Mouse (Mus musculus): Measurements from ENCODE around the gene Fam19a2. TPM values are rescaled to one million over a fixed set of nuclear protein-coding genes. Genes with fewer than 3 reads are reported as not detected.

The Fam19a2 gene
- polyA plus RNA-seq (2014; fragmentation: Nextera tagmentation; extraction: Ambion mirVana) = 5.3 and 5.4 TPM in 2 replicates

DNA sequence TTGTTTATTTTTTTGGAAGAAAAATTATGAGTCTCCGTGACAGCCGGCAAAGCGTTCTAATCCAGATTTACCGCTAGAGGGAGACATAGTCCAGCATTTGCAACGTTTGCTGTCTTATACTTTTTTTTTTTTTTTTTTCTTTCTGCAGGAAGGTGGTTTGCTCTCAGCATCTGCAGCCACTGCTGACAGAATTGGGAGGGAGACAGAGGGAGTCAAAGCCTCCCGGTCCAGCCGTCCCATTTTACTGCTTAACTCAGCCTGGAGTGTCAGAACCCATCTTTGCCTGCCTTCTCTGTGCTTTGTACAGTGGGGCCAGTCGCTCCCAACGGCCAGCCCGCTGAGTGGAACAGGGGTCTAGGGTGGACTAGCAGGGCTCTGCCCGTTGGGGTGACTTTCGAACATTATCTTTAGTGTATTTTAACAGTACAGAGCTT lies at the start of gene Fam19a2:
Gene Fam19a2 (plus strand): TSS at position 121 of the 434 bp plus-strand sequence.
- peak; percentile 38 for ATAC-seq (ENCODE audit: low FRiP score, low TSS enrichment)
- no peak within 1 kb of the TSS for H3K27ac ChIP-seq (ENCODE audit: low read depth, low read length)

DNA sequence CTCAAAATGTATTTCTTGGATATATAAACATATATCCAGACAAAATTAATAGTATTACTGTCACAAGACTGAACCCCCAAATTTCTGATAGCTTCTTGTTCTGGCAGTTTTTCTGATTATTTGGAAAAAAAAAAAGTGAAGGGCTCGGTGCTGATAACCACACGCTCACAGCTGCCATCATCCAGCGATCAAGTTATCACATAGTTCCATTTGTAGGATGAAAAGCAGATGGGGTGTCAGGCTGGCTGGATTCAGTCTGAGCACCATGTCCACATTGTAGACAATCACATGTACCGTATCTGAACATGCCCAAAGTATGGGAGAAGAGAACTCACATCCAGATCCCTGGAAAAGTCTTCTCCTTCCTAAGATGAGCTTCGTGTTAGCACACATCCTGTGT lies 41.0 kb upstream of the Fam19a2 start:
- no peak overlapping the region for H3K4me3 ChIP-seq (ENCODE audit: low read length)
- H3K9me3 ChIP-seq (ENCODE audit: control insufficient read depth, low read length) = no peaks in the 10 kb centered on the region
- no peaks in the 10 kb centered on the region for H3K4me1 ChIP-seq (ENCODE audit: control insufficient read depth, insufficient read depth, low read length)
- 91% methylated on average over 5 of the region's 5 CpGs for WGBS
- ATAC-seq (ENCODE audit: low FRiP score, low TSS enrichment) = no peak
- H3K36me3 ChIP-seq (ENCODE audit: control insufficient read depth, insufficient read depth, low read length) = no peaks in the 10 kb centered on the region
- no peaks in the 10 kb centered on the region for H3K27me3 ChIP-seq (ENCODE audit: control insufficient read depth, insufficient read depth, low read length)
- no peak overlapping the region for H3K27ac ChIP-seq (ENCODE audit: low read depth, low read length)
- H3K9ac ChIP-seq (ENCODE audit: low read depth, low read length) = no peak overlapping the region
- no peak overlapping the region for H3K4me2 ChIP-seq (replicated peaks; ENCODE audit: low read depth, low read length)

More for the DNA sequence above, at the start of gene Fam19a2:
- no peaks in the 10 kb centered on the region for H3K9me3 ChIP-seq (ENCODE audit: control insufficient read depth, low read length)
- H3K9ac ChIP-seq (ENCODE audit: low read depth, low read length) = peak within 1 kb of the TSS; percentile 58; the same call in 1 of the 2 replicates
- H3K4me1 ChIP-seq (ENCODE audit: control insufficient read depth, insufficient read depth, low read length) = no peaks in the 10 kb centered on the region
- no peaks in the 10 kb centered on the region for H3K36me3 ChIP-seq (ENCODE audit: control insufficient read depth, insufficient read depth, low read length)
- peak within 1 kb of the TSS; percentile 61 for H3K4me3 ChIP-seq (ENCODE audit: low read length)
- peak within 1 kb of the TSS; percentile 95 for H3K4me2 ChIP-seq (replicated peaks; ENCODE audit: low read depth, low read length)
- WGBS = under 1% methylated on average over 12 of the region's 12 CpGs
- no peaks in the 10 kb centered on the region for H3K27me3 ChIP-seq (ENCODE audit: control insufficient read depth, insufficient read depth, low read length)

DNA sequence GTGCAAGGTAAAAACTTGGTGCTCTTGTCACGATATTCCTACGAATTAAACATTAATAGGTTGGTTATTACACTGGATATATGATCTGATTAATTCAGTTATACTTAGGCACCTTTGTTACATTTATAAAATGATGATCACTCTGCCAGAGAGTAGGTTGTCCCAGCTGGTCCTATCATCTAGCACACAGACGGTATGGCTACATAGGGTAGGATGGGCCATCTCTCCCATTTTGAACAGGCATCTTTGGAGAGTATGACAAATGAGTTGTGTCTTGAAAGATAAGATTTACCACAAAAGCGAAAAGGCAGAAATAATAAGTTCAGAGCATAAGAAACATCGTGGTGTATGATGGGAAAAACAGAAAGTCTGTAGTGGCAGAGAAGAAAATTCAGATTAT lies 34.4 kb upstream of the Fam19a2 start:
- Histone ChIP-seq H3K4me2 (replicated peaks; ENCODE audit: low read depth, low read length) (no peak overlapping the region), H3K27me3 (ENCODE audit: control insufficient read depth, insufficient read depth, low read length) (no peaks in the 10 kb centered on the region), H3K4me1 (ENCODE audit: control insufficient read depth, insufficient read depth, low read length) (no peaks in the 10 kb centered on the region), H3K27ac (ENCODE audit: low read depth, low read length) (no peak overlapping the region), H3K9me3 (ENCODE audit: control insufficient read depth, low read length) (no peaks in the 10 kb centered on the region), H3K9ac (ENCODE audit: low read depth, low read length) (no peak overlapping the region), H3K4me3 (ENCODE audit: low read length) (no peak overlapping the region), H3K36me3 (ENCODE audit: control insufficient read depth, insufficient read depth, low read length) (no peaks in the 10 kb centered on the region)
- WGBS = 90% methylated on average over 5 of the region's 5 CpGs
- no peak for ATAC-seq (ENCODE audit: low FRiP score, low TSS enrichment)

DNA sequence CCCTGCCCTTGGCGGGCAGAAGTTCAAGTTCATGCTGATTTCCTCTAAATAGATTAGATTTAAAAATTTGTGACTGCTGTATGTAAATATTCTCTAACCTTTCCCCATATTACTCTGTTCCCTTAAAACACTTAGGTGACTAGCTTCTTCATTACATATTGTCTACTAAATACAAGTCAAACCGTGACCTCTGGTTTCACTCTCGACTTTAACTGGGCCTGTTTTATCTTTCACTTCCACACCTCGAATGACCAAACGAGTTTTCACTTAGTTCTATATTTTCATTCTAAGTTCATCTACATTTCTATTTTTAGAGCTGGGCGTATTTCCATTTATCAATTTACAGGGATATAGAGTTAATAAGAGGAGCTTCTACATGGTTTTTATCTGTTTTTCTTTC lies 15.7 kb upstream of the Fam19a2 start:
- H3K27me3 ChIP-seq (ENCODE audit: control insufficient read depth, insufficient read depth, low read length) = no peaks in the 10 kb centered on the region
- 83% methylated on average over 6 of the region's 6 CpGs for WGBS
- no peak overlapping the region for H3K9ac ChIP-seq (ENCODE audit: low read depth, low read length)
- H3K36me3 ChIP-seq (ENCODE audit: control insufficient read depth, insufficient read depth, low read length) = no peaks in the 10 kb centered on the region
- H3K9me3 ChIP-seq (ENCODE audit: control insufficient read depth, low read length) = no peaks in the 10 kb centered on the region
- H3K4me2 ChIP-seq (replicated peaks; ENCODE audit: low read depth, low read length) = no peak overlapping the region
- ATAC-seq (ENCODE audit: low FRiP score, low TSS enrichment) = no peak
- no peak overlapping the region for H3K27ac ChIP-seq (ENCODE audit: low read depth, low read length)
- H3K4me1 ChIP-seq (ENCODE audit: control insufficient read depth, insufficient read depth, low read length) = no peaks in the 10 kb centered on the region
- H3K4me3 ChIP-seq (ENCODE audit: low read length) = no peak overlapping the region

DNA sequence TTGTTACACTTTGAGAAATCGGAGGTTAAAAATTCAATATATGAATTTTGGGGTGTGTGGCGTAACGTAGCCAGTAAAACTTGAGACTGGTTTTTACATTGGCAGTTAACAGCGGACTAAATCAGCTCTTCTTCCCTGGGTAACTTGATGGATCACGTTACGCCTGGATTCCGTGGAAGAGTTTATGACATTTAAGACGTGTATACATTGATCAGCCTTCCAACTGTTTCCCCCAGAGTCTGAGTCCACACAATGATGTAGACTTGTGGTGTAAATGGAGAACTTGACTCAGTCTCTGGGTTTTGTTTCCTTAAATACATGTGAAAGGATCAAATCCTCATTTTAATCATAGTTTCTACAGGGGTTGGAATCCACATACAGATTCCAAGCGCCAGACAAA lies 11.9 kb upstream of the Fam19a2 start:
- no peak for ATAC-seq (ENCODE audit: low FRiP score, low TSS enrichment)
- H3K9ac ChIP-seq (ENCODE audit: low read depth, low read length) = no peak overlapping the region
- 52% methylated on average over 9 of the region's 9 CpGs for WGBS

DNA sequence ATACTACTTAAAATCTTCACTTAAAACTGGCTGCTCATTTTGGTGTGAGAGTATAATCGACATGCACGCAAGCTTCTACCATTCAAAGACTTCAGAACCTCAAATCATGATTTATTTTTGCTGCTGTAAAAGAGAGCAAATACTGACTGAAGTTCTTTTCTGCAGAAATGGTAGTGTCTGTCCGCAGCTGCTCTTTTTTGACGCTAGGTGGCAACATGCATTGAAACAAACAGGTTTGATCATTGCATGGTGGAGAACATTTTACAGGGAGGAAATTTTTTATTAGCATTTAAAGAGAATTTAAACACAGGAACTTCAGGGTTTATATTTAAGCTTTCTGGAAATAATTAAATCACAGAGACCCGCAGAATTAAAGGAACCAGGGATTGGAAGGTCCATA lies 9.5 kb upstream of the Fam19a2 start:
- Histone ChIP-seq H3K4me3 (ENCODE audit: low read length) (no peak overlapping the region), H3K27me3 (ENCODE audit: control insufficient read depth, insufficient read depth, low read length) (no peaks in the 10 kb centered on the region), H3K9me3 (ENCODE audit: control insufficient read depth, low read length) (no peaks in the 10 kb centered on the region), H3K9ac (ENCODE audit: low read depth, low read length) (no peak overlapping the region), H3K27ac (ENCODE audit: low read depth, low read length) (no peak overlapping the region), H3K4me2 (replicated peaks; ENCODE audit: low read depth, low read length) (no peak overlapping the region), H3K36me3 (ENCODE audit: control insufficient read depth, insufficient read depth, low read length) (no peaks in the 10 kb centered on the region), H3K4me1 (ENCODE audit: control insufficient read depth, insufficient read depth, low read length) (no peaks in the 10 kb centered on the region)
- 37% methylated on average over 5 of the region's 5 CpGs for WGBS
- no peak for ATAC-seq (ENCODE audit: low FRiP score, low TSS enrichment)

More for the DNA sequence above, 11.9 kb upstream of the Fam19a2 start:
- Histone ChIP-seq H3K36me3 (ENCODE audit: control insufficient read depth, insufficient read depth, low read length) (no peaks in the 10 kb centered on the region), H3K9me3 (ENCODE audit: control insufficient read depth, low read length) (no peaks in the 10 kb centered on the region), H3K27ac (ENCODE audit: low read depth, low read length) (no peak overlapping the region), H3K4me1 (ENCODE audit: control insufficient read depth, insufficient read depth, low read length) (no peaks in the 10 kb centered on the region), H3K27me3 (ENCODE audit: control insufficient read depth, insufficient read depth, low read length) (no peaks in the 10 kb centered on the region), H3K4me3 (ENCODE audit: low read length) (no peak overlapping the region), H3K4me2 (replicated peaks; ENCODE audit: low read depth, low read length) (no peak overlapping the region)

DNA sequence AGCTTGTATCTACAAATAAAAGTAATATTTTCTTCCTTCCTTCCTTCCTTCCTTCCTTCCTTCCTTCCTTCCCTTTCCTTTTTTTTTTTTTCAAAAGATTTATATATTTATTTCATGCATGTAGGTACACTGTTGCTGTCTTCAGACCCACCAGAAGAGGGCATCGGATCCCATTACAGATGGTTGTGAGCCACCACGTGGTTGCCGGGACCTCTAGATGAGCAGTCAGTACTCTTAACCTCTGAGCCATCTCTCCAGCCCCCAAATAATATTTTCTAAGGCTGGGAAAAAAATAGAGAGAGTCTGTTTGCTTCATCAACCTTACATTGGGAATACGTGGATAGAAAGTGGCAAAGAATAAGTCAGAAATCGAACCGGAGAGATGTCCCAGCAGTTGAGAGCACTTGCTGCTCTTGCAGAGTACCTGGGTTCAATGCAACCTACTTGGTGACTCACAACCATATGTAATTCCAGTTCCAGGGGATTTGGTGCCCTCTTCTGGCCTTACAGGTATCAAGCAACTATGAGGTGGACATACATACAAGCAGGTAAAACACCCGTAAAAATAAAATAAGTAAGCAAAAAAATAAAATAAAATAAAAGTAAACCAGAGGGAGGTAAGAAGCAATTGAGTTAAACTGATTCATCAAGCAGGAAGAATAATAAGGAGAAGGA lies 8.0 kb upstream of the Fam19a2 start:
- no peak overlapping the region for H3K9ac ChIP-seq (ENCODE audit: low read depth, low read length)
- WGBS = 76% methylated on average over 7 of the region's 7 CpGs
- H3K36me3 ChIP-seq (ENCODE audit: control insufficient read depth, insufficient read depth, low read length) = no peaks in the 10 kb centered on the region
- no peak overlapping the region for H3K27ac ChIP-seq (ENCODE audit: low read depth, low read length)
- H3K4me3 ChIP-seq (ENCODE audit: low read length) = no peak overlapping the region
- no peak overlapping the region for H3K4me2 ChIP-seq (replicated peaks; ENCODE audit: low read depth, low read length)
- no peak for ATAC-seq (ENCODE audit: low FRiP score, low TSS enrichment)
- no peaks in the 10 kb centered on the region for H3K9me3 ChIP-seq (ENCODE audit: control insufficient read depth, low read length)
- H3K27me3 ChIP-seq (ENCODE audit: control insufficient read depth, insufficient read depth, low read length) = no peaks in the 10 kb centered on the region
- no peaks in the 10 kb centered on the region for H3K4me1 ChIP-seq (ENCODE audit: control insufficient read depth, insufficient read depth, low read length)

DNA sequence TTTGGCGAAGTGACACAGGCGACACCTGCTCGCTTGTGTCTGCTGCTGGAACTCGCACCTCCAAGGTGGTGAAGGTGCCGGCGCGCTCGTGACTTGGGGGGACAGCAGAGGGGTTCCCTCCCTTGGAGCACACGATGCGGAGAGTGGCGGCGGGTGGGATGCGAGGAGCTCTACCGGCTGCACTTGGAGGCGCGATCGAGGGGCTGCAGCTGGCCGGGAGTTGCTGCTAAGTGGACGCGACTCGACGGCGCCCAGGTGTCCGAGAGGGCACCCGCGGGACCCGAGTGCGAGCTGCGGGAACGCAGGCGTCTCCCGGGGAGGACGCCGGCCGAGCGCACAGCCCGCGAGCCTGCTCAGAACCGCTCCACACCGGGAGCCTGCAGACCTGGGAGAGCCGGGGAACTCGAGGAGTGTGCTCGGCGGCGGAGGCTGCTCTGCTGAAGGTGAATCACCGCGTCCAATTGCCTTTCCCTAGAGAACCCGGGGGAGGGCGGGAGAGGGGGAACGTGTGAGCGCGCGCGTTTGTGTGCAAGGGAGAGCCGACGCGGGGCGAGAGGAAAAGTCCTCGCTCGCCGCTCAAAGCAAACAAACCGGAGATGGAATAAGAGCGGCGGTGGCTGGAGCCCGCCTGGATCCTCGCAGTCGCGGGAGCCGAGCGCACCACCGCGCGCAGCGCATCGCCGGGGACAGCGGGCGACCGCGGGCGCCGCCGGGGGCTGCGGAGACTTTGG lies 830 bp downstream of the Fam19a2 start:
- ATAC-seq (ENCODE audit: low FRiP score, low TSS enrichment) = peak; percentile 83
- H3K36me3 ChIP-seq (ENCODE audit: control insufficient read depth, insufficient read depth, low read length) = no peaks in the 10 kb centered on the region
- peak overlapping the region; percentile 61 for H3K4me3 ChIP-seq (ENCODE audit: low read length)
- WGBS = under 1% methylated on average over 77 of the region's 84 CpGs
- H3K9ac ChIP-seq (ENCODE audit: low read depth, low read length) = peak overlapping the region; percentile 58
- H3K4me2 ChIP-seq (replicated peaks; ENCODE audit: low read depth, low read length) = peak overlapping the region; percentile 95
- no peaks in the 10 kb centered on the region for H3K4me1 ChIP-seq (ENCODE audit: control insufficient read depth, insufficient read depth, low read length)
- H3K27me3 ChIP-seq (ENCODE audit: control insufficient read depth, insufficient read depth, low read length) = no peaks in the 10 kb centered on the region
- no peaks in the 10 kb centered on the region for H3K9me3 ChIP-seq (ENCODE audit: control insufficient read depth, low read length)
- no peak overlapping the region for H3K27ac ChIP-seq (ENCODE audit: low read depth, low read length)

DNA sequence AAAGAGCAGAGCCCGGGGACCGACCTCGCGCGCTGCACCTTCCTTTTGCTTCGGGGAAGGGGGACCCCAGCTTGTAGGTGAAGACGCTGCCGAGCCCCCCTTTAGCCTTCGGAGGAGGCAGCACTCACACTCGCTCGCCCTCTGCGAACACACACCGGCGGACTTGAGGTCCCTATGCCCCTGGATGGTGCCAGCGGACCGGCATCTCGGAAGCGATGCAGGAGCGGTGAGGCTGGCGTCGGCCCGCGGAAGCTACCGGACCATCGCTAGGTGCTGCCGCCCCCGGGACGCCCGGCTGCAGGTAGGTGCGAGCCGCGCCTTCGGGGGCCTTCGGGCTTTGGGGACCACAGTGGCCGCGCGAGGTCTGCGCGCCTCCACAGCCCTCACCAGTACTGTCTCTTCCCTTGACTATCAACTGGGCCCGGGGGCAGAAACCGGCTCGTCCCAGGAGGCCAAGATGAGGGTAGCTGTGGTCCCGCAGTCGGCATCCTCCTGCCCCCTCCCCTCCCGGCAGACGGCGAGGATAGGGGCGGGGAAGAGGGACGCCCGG lies 1.5 kb downstream of the Fam19a2 start:
- under 1% methylated on average over 48 of the region's 50 CpGs for WGBS
- H3K4me1 ChIP-seq (ENCODE audit: control insufficient read depth, insufficient read depth, low read length) = no peaks in the 10 kb centered on the region
- peak overlapping the region; percentile 61 for H3K4me3 ChIP-seq (ENCODE audit: low read length)
- no peaks in the 10 kb centered on the region for H3K36me3 ChIP-seq (ENCODE audit: control insufficient read depth, insufficient read depth, low read length)
- peak overlapping the region; percentile 95 for H3K4me2 ChIP-seq (replicated peaks; ENCODE audit: low read depth, low read length)
- no peaks in the 10 kb centered on the region for H3K27me3 ChIP-seq (ENCODE audit: control insufficient read depth, insufficient read depth, low read length)
- no peaks in the 10 kb centered on the region for H3K9me3 ChIP-seq (ENCODE audit: control insufficient read depth, low read length)
- ATAC-seq (ENCODE audit: low FRiP score, low TSS enrichment) = peak; percentile 56
- H3K27ac ChIP-seq (ENCODE audit: low read depth, low read length) = no peak overlapping the region
- H3K9ac ChIP-seq (ENCODE audit: low read depth, low read length) = peak overlapping the region; percentile 58

Measured in kidney, embryonic 14.5 days (tissue).